Mouse (Mus musculus) liver, embryonic 14.5 days (tissue): ENCODE measurements around the gene Zar1.
"Not testable (repeated sequence)": the region's sequence is repeated elsewhere in the genome, so short reads cannot be mapped to it uniquely, and the experiment has no call there.

ENCODE experiments used
- CTCF ChIP-seq: IDR thresholded peaks from 2 replicates; pipeline ENCODE4 v1.5.1; 2016; ENCODE audit warnings: antibody characterized with exemption, low read depth, control low read depth
- EP300 ChIP-seq: IDR thresholded peaks from 2 replicates; pipeline ENCODE4 v1.6.1; 2016; ENCODE audit warnings: antibody characterized with exemption, low read depth

DNA sequence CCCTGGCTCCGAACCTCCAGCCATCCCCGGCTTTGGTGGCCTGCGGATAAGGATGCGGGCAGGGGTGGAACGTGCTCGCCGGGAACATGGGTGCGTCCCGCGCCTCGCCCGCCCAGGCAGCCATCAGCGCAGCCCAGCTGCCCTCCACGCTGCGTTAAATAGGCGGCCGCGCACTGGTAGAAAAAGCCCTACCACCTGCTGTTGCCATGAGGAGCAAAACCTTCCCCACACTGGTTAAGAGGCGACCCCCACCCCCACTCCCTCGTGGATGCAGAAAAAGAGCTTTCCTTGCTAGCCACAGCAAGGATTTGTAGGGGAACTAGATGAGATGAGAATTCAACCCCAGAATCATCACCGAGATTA is at the start of gene Zar1:
- TF ChIP-seq CTCF, EP300: not testable (repeated sequence)
